Mouse (Mus musculus) urinary bladder, postnatal 25 days (tissue): ENCODE data around the gene Lingo2.

ENCODE experiments used
- DNase-seq: peaks from one replicate; pipeline ENCODE4 v3.0.0; 2022; ENCODE audit warnings: low spot score

Lingo2 gene

DNA sequence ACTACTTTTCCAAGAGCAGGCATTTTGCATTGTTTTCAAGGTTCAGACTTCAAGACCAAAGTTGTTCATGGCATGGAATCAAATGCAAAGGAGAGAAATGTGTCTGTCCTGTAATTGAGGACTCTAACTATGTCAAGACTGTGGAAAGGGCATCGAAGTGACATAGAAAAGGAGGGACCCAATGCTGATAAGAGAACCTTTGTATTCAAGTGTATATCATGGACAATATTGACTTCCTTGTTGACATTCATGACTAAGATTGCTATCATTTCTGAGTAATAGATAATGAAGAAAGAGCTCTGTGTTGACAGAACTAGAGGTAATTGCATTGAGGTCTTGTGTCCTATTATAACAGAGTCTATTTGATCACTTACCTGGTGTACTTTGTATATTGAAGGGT is 390.6 kb downstream of the Lingo2 start:
- DNase-seq, result no peak

DNA sequence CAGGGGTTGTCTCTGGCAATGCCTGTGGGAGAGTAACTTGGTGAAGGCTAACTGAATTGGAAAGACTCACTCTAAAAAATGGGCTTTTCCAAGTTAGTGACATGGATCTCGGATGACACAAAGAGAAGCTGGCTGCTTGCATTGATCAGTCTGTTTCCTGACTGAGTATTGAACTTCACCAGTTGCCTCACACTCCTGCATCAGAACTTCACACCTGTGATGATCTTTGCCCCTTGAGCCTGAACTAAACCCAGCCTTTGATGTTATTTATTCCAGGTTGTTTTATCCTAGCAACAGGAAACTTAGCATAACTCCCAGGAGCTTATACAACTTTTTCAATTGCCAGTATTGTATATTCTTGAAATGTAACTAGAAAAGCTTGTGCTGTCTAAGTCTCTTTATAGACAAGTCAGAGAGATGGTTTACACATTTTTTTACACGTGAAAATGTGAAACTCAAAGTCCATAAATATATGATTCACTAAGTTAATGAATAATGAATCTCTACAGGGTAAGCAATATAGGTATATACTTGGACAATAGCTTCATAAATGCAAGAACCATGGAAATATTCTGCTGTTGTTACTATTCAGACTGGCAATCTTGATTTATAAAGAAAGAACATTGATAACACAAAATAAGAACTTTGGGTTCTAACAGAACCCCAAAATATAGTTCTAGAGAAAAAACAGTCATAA is 410.7 kb downstream of the Lingo2 start:
- no peak for DNase-seq

DNA sequence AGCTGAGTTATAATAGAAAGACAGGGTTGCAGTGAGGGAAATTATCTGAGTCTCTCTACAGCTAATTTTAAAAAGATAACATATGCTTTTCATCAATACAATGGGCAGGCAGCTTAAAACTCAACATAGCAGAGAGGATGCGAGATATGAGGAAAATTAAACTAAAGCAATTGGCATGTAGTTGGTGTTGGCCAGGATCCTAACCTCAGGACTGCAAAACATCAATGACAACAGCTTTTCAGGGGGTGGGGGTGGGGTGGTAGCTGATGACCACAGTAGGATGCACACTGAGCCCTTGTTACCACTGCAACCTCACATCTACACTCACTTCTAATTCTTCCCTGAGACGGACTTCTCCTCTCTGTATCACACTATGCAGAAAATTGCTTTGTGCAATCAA is 417.7 kb downstream of the Lingo2 start:
- DNase-seq, result no peak

DNA sequence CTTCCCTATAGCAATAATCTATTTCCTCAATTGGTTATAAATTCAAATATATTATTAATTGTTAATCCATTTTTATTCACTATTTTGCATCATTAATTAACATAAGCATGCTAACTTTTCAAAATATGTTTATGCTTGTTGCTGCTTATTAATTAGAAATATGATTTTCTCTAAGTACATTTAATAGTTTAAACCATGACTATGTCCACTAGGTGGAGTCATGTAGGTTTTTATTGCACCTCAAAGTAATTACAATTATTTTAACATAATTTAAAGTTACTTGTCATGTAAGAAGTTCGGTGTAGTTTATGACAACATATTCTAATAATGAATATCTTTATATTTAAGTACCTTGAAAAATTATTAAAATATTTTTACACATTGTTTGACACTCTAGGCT is 461.3 kb downstream of the Lingo2 start:
- DNase-seq, result no peak

DNA sequence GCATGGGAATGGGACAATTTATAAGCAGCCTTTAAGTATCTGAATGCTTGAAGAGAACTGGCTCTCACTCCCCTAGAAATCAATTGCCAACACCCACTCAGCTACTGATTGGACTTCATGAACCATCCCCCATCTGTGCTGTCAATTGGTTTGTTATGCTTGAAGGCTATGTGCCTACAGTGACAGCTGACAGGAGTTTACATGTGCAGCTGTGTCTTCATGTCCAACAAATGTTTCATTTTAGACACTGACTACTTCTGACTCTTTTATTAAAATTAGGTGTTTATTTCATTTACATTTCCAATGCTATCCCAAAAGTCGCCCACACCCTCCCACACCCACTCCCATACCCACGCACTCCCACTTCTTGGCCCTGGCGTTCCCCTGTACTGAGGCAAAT is 516.3 kb downstream of the Lingo2 start:
- no peak for DNase-seq

DNA sequence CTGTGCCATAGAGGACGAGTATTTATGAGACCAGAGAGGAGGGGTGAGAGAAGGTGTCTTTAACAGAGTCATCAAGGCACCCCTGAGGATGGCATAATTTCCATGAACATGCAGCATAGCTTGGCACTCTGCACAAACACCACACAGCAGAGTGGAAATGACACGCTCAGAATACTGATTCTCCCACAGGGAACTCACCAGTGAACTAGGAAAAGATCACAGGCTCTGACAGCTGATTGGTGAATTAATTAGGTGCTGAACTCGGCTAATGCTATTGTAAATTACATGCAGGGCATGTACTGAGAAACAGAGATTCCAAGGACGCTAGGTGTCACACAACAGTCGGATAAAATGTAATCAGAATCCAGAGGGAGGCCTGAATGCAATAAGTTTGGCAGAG is 525.4 kb downstream of the Lingo2 start:
- DNase-seq, result no peak

DNA sequence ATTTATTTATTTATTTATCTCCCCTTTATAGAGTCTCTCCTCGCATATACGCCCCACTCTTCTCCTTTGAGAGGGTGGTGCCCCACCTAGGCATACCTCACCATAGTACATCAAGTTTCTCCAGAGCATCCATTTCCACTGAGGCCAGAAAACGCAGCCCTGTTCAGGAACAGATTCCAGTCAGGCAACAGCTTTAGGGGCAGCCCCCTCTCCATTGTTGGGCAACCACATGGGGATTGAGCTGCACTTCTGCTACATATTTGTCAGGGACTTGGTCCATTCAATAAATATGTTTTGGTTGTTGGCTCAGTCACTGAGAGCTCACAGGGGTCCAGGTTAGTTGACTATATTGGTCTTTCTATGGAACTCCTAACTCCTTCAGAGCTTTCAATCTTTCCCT is 544.2 kb downstream of the Lingo2 start:
- DNase-seq, result no peak

DNA sequence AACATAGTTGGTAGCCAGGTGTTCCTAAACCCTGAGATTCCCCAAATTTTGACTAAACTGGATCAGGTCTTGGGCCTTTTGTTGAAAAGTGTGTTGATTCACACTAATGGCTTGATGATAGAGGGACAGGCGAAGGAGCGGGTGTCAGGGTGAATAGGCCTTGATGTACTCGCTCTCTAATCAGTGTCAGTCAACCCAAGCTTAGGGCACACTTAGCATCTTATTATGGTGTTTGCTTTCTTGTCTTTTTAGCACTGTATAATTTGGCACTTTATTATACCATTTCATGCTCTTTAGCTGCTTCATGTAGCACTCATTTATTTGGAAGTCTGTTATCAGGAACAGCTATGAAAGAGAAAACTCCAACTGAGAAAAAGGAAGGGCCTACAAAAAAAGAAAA is 582.6 kb downstream of the Lingo2 start:
- DNase-seq, result no peak

DNA sequence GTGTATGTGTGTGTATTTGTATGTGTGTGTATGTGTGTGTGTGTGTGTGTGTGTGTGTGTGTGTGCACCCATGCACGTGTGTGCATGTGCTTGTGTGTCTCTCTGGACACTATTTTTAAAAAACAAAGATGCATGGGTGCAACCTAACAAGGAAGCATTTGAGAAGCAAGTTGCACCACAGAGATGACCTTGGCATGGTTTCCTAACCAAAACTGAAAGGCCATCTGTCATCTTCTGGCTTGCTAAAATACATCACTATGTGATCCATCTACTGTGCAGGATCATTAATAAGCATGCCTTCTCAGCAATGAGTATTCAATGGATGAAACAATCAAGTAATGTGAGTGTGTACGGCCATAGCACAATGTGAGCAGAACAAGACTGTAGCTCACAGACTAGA is 597.1 kb downstream of the Lingo2 start:
- no peak for DNase-seq

DNA sequence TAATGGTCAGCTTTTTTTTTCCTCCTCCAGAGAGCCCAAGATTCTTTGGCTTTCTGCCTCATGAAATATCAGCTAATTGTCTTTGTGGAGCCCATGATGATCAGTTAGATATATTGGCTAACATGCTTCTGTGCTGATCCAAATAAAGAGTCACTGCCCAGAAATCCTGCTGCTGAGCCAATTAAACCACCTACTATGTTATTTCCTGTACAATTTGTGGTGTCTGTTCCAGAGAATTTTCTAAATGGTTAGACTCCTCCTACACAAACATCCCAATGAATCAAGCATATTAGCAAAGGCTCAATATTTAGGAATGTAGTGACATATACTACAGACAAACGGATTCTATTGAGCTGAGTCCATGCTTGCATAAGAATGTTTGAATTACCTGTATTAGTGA is 619.8 kb downstream of the Lingo2 start:
- DNase-seq, result no peak

DNA sequence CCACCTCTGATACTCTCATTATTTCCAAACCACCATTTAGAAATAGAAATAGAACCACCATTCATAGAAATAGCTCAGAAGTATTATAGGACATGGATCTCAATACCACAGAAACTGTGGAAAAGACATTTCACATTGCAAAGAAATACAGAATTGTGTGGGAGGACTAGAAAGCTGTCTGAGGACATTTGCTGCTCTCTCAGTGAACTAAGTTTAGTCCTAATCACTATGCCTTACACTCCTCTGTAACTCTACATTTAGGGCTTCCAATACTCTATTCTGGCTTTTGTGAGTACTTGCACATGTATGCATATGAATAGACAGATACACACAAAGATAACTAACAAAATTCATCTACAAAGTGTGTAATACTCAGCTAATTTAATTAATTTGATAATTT is 625.9 kb downstream of the Lingo2 start:
- DNase-seq, result no peak

DNA sequence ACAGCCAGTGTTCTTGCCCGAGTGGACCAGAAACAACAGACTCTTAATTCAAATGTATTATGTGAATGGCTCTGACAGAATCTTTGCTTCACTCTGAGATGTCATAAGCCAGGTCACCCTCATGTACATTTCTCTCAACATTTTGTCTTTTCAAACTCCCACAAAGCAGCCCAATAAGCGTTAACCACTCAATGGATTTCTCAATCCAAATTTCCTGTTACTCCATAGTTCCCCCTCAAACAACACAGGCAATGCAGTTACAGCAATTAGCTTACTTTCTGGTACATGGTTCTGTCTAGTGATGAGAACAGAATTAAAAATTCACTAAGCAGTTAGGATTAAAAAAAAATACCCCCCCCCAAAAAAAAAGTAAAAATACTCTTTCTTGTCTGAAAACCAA is 638.5 kb downstream of the Lingo2 start:
- DNase-seq, result no peak

DNA sequence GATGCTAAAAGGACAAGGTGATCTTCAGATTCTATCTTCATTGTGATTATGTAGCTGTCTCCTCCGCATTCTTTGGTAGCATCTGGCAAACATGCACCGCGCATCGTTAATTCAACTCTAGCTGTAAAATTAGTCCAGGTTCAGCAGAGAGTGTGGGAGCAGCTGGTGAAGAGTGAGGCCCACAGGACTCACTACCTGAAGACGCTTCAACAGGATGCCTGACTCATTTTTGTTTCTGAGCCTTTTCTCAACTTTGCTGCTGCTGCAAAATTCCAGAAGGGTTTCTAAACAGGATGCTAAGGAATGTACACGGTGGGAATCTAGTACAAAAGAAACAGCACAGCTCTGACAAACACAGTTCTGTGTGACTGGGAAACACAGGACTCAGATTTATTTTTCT is 640.1 kb downstream of the Lingo2 start:
- DNase-seq, result no peak

DNA sequence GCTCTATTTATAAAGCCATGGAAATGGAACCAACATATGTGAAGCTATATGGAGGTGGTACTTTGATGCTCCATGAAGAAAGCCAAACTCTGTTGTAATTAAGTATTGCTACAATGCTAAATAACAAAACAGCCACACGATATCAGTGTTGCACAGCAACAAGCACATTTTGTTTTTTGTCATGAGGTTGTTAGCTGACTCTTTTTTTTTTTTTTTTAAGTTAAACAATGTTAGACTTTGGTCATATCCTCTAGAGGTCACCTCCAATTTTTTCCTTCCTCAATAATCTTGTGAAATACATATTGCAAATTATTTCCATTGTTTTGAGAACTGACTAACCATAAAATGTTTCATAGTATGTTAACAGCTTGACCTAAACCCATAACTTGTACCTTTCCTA is 646.3 kb downstream of the Lingo2 start:
- no peak for DNase-seq

DNA sequence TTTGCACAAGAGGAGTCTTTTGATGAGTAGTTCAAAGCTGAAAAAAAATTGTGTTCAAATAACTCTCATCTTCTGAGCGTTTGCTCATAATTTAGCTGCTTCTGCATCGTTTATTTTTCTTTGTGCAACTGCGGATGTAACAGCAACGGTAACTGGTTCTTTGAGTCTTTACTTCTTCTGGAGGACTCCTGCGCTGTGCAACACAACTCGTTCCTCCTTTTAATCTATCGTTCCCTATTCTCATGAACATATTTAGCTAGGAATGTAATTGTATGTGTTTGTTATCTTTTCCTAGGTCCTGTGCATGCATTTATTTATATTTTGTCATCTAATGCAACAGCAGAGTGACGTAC is 661.9 kb downstream of the Lingo2 start:
- DNase-seq, result no peak

DNA sequence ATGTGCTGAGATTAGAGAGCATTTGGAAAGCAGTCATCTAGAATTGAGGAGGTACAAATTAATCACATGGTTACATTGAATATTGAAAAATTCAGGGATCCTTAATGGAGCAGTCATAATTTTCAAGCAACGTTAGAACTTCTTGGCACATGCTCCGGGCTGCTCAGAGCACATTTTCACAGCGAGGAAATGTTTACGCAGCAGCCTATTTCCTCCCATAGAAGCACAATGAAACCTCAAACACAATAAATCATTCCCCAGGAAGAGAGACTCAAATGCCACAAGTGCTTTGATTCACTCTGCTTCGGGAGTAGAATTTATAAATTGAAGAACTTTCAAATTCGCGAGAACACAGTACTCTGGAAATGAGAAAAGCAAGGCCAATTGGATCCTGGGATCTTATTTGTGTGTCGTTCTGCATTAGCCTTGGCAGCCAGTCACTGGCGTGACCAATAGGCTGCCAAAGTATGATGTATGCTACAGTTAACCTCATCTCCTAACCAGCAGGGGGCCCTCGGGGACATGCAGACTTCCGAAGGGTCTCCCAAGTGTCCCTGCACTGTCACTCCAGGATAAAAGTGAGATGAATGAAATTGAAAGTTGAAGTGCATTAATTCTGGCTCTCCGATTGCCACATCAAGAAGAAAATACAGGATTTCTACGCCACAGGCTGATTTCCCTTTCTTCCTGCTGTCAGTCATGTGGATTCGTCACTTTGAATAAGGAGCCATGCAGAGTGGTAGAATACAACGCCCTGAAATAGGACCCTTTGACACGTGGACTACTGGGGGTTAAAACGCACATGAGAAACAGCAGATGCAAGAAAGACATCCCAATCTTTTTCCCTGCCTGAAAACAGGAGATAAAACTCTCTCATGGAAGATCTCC is 662.5 kb downstream of the Lingo2 start:
- no peak for DNase-seq

DNA sequence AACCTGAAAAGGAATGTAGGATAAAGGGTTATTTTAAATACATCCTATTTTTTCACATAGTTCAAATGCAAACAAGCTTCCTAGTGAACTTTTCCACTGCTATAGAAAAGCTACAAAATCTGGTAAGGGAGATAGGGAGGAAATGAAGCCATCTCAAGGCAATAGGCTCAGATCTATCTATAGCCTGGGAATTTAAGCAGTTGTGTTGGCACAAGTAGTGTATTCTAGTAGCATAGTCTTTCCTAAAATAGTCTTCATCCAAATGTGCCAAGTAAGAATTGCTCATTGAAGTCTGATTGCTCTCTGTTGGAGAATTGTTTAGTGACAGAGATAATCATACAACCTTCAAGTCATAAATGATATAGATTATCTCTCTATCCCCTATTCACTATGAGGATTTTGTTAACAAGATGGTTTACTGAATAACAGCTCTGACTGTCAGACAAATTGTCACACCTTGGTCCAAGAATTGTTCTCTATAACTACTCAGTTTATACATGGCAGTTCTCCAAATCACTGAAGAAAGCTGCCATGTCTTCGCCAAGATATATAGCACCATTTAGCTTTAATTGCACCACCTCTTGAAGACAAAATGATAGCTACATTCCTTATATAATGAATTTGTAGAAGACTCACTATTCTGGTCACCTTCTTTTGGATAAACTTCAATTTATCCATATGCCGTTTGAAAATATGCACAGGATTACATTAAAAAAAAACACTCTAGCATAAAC is 688.9 kb downstream of the Lingo2 start:
- no peak for DNase-seq

DNA sequence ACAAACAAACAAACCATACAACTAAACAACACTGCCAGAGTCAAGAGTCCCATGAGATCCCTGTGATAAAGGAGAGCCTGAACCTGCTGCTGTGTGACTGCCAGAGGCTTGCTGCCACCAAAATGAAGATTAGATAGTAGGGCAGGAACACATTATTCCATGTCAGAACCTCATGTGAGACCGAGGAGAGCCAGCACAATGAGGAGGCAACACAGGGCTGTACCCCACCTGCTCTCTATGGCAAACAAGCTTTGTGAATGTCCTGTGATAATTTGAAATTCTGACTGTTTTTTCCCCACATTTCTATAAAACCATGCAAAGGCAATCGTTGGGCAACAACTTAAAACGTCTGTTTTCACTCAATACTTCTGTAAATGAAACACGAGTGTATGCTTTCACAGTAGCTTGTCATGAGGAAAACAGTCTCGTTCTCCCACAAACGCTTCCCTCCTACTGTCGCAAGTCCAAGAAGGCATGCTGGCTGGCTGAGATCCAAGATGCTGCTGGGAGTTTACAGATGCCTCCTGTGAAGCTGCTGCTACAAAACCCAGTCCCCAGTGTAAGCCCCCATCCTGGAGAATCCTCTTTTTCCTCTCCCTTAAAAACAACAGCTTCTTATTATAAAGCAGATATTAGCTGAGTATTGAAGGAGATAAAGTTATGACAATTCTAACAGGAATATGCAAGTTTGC is 765.2 kb downstream of the Lingo2 start:
- no peak for DNase-seq

DNA sequence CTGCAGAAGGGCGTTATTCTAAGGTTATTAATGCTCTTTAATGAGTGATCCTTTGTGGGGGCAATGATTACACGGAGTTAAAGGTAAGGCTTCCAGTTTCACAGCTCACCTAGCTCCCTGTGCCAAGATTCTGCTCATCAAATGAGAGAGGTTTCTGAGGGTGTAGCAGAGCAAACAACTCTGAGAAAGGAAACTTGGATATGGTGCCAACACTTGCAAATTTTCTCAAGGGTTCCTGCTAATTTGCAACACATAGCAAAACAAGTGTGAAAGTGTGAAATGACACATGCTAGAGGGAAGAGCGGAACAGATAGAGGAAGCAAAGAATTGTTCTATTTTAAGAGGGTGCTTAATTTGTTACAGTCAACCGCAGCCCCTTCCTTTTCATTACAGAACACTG is 767.9 kb downstream of the Lingo2 start:
- DNase-seq, result no peak

DNA sequence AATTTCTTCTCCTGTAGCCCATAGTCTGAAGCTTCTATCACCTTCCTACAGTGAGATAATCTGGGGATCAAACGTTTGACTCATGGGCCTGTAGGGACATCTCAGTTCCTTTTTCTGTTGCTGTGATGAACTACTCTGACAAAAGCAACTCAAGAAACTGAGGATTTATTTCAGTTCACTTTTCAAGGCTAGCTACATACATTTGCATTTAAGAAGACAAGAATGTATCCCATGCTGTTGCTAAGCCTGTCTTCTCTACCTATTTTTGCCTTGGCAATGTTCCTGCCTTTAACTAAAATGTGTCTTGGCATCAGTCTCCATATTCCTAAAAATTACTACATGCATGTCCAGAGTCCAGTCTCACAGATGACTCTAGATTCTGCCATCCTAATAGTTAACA is 781.4 kb downstream of the Lingo2 start:
- no peak for DNase-seq

DNA sequence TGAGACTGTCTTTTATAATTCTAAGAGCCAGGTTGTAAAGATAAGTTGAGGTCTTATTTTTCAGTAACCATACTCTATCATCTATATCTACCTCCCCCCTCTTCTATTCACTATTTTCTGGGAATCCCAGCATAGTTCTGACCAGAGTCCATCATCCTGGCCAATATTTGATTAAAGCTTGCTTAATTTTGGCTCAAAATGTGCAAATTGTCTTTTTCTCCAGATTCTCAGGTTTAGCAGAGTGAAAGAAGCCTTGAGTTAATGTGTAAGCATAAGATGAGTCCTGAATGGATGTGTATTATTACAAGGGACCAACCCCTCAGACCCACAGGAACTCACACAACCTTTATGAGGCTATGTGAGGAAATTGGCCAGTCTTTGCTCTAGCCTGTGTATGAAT is 820.2 kb downstream of the Lingo2 start:
- no peak for DNase-seq

DNA sequence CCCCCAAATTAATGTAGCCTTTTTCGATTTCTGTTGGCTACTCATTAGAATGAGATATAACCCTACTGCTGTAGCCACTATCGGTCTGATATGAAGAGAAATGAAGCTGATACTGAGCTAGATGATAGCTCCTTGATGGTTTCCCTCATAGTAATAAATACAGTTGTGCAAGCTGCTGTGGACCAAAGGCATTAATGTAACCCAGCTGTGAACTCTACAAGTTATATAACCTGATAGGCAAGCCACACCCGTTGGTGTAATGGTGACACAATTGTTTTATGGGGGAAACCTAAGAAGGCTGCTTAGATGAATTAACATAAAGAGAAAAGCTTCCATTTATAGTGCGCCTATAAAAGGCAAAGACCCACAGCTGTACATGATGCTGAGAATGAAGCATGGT is 856.1 kb downstream of the Lingo2 start:
- no peak for DNase-seq
